Comparison of ENCODE assay signal across 9 mouse cellular contexts in genomic region chr13:63430206-63430605, GRCm38 (mm10).
DNase-seq lines count a peak whose midpoint lies in the region; ATAC-seq and TF ChIP-seq lines count a peak whose summit lies in the region.
"Had no signal": no experiment of that assay in that cellular context is flagged by ENCODE, and none has a peak within 500 bp of the region (broad histone marks: within the 10 kb centered on the region; RNA-seq: fewer than 3 reads in every experiment).

No protein-coding gene starts in this region.

- no peak for DNase-seq in layer of hippocampus, adult 2 months (ENCODE audit: low spot score in 2 of 2)
- DNase-seq in layer of hippocampus, adult 8-10 months (ENCODE audit: low spot score in 2 of 2): no peak
- no peak for DNase-seq in ovary, postnatal 36 days (ENCODE audit: low spot score)
- no peak for DNase-seq in embryo, embryonic 11 days
- no peak for DNase-seq in c-Kit-positive CD71-positive TER-119-positive erythroid progenitor cells, embryonic 14.5 days (ENCODE audit: low spot score)
- DNase-seq: kidney, postnatal 10 days had no signal

- no peaks in the 10 kb centered on the region for H3K36me3 ChIP-seq in embryonic facial prominence, embryonic 12.5 days
- no peaks in the 10 kb centered on the region for H3K36me3 ChIP-seq in intestine, postnatal 0 days (ENCODE audit: control insufficient read depth, insufficient read depth)
- no peaks in the 10 kb centered on the region for H3K36me3 ChIP-seq in neural tube, embryonic 15.5 days

- no peak for ATAC-seq in embryonic facial prominence, embryonic 12.5 days (ENCODE audit: insufficient number of reproducible peaks, insufficient read depth, low FRiP score, low TSS enrichment)
- no peak for ATAC-seq in intestine, postnatal 0 days
- peak; percentile 1; the same call in 1 of the 2 replicates for ATAC-seq in neural tube, embryonic 15.5 days (ENCODE audit: low FRiP score)

- H3K4me2 ChIP-seq in embryonic facial prominence, embryonic 12.5 days (replicated peaks): peak overlapping the region; percentile 51
- peak overlapping the region; percentile 64 for H3K4me2 ChIP-seq in intestine, postnatal 0 days (replicated peaks; ENCODE audit: low read depth)
- peak overlapping the region; percentile 63 for H3K4me2 ChIP-seq in neural tube, embryonic 15.5 days

- peak overlapping the region; percentile 70; the same call in 1 of the 2 replicates for H3K9ac ChIP-seq in embryonic facial prominence, embryonic 12.5 days
- no peak overlapping the region for H3K9ac ChIP-seq in intestine, postnatal 0 days (ENCODE audit: low read depth, low read length)
- H3K9ac ChIP-seq in neural tube, embryonic 15.5 days (replicated peaks): peak overlapping the region; percentile 61; the same call in 1 of the 2 replicates

- peak overlapping the region; percentile 97 for H3K4me3 ChIP-seq in layer of hippocampus, adult 2 months
- H3K4me3 ChIP-seq in embryonic facial prominence, embryonic 12.5 days: peak overlapping the region; percentile 52; the same call in 1 of the 2 replicates
- peak overlapping the region; percentile 50; the same call in 1 of the 2 replicates for H3K4me3 ChIP-seq in intestine, postnatal 0 days (ENCODE audit: low read depth, low read length)
- H3K4me3 ChIP-seq in neural tube, embryonic 15.5 days (replicated peaks): peak overlapping the region; percentile 62

- H3K27ac ChIP-seq in layer of hippocampus, adult 2 months: no peak overlapping the region
- peak overlapping the region; percentile 98 for H3K27ac ChIP-seq in embryonic facial prominence, embryonic 12.5 days
- no peak overlapping the region for H3K27ac ChIP-seq in intestine, postnatal 0 days (ENCODE audit: low read depth, low read length)
- peak overlapping the region; percentile 94 for H3K27ac ChIP-seq in neural tube, embryonic 15.5 days (replicated peaks)

- no peak for TF ChIP-seq CTCF in layer of hippocampus, adult 2 months (conservative IDR thresholded peaks at IDR 0.05)
- TF ChIP-seq CTCF in intestine, postnatal 0 days (IDR thresholded peaks at IDR 0.05; ENCODE audit: low read depth): no peak

- peaks cover 8% of the 10 kb centered on the region; the same call in 1 of the 2 replicates for H3K4me1 ChIP-seq in embryonic facial prominence, embryonic 12.5 days
- no peaks in the 10 kb centered on the region for H3K4me1 ChIP-seq in intestine, postnatal 0 days (replicated peaks; ENCODE audit: control insufficient read depth, insufficient read depth, low read length)
- H3K4me1 ChIP-seq in neural tube, embryonic 15.5 days: peaks cover 13% of the 10 kb centered on the region

- no peaks in the 10 kb centered on the region for H3K27me3 ChIP-seq in embryonic facial prominence, embryonic 12.5 days
- H3K27me3 ChIP-seq in intestine, postnatal 0 days (replicated peaks; ENCODE audit: control insufficient read depth, insufficient read depth, low read length): no peaks in the 10 kb centered on the region
- H3K27me3 ChIP-seq in neural tube, embryonic 15.5 days (replicated peaks): no peaks in the 10 kb centered on the region

- no peaks in the 10 kb centered on the region for H3K9me3 ChIP-seq in embryonic facial prominence, embryonic 12.5 days
- no peaks in the 10 kb centered on the region for H3K9me3 ChIP-seq in intestine, postnatal 0 days (ENCODE audit: control insufficient read depth)
- H3K9me3 ChIP-seq in neural tube, embryonic 15.5 days (replicated peaks): no peaks in the 10 kb centered on the region

- WGBS in embryonic facial prominence, embryonic 12.5 days: 72% methylated on average over 9 of the region's 9 CpGs
- WGBS in intestine, postnatal 0 days: 72% methylated on average over 9 of the region's 9 CpGs
- WGBS in neural tube, embryonic 15.5 days: 71% methylated on average over 9 of the region's 9 CpGs

Comparison
In these comparisons a context has a peak if more than half of its experiments do, and no peak if none do; other contexts are left out.
1. H3K27ac ChIP-seq: peak in embryonic facial prominence, embryonic 12.5 days (single experiment) and neural tube, embryonic 15.5 days (single experiment); none in layer of hippocampus, adult 2 months (single experiment) and intestine, postnatal 0 days (single experiment).
2. Peak in every context shown above with its lines, with median percentiles within 50 percentile points of each other: H3K4me3 ChIP-seq and H3K4me2 ChIP-seq.